Mouse (Mus musculus): ENCODE results near the gene Tprgl. TPM values are rescaled to one million over a fixed set of nuclear protein-coding genes. Genes with fewer than 3 reads are reported as not detected.

Tprgl gene
- polyA plus RNA-seq, 1 experiment from 2014 or later, result 223 TPM

DNA sequence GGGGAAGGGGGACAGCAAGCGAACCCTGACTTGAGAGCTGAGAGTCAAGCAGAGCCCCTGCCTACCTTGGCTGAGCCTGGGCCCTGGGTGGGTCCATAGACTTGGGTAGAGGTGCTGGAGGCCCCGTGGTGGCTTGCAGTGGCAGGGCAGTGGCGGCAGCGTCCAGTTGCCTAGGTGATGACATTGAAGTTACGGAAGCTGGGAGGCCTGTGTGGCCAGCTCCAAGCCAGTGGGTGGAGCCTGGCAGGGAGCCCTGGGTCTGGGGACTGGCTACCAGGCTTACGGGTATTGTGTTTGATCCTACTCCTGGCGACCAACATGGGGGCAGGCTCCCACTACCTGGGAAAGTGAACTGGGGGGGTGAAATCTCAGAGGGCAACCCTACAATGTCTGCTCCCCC is 44.0 kb downstream of the Tprgl start:
- WGBS, result 37% methylated on average over 7 of the region's 7 CpGs
- Histone ChIP-seq H3K9me3 (replicated peaks; ENCODE audit: control insufficient read depth, low read length, poor library complexity, severe bottlenecking) (no peaks in the 10 kb centered on the region), H3K4me1 (ENCODE audit: control insufficient read depth, insufficient read depth, low read length) (no peaks in the 10 kb centered on the region), H3K9ac (ENCODE audit: low read depth, low read length) (no peak overlapping the region), H3K4me3 (ENCODE audit: low read depth, low read length) (no peak overlapping the region), H3K36me3 (ENCODE audit: control insufficient read depth, insufficient read depth, low read length) (no peaks in the 10 kb centered on the region), H3K27ac (ENCODE audit: low read length) (no peak overlapping the region), H3K4me2 (ENCODE audit: low read length) (no peak overlapping the region), H3K27me3 (ENCODE audit: control insufficient read depth, insufficient read depth, low read depth, low read length) (no peaks in the 10 kb centered on the region)
- no peak for ATAC-seq

DNA sequence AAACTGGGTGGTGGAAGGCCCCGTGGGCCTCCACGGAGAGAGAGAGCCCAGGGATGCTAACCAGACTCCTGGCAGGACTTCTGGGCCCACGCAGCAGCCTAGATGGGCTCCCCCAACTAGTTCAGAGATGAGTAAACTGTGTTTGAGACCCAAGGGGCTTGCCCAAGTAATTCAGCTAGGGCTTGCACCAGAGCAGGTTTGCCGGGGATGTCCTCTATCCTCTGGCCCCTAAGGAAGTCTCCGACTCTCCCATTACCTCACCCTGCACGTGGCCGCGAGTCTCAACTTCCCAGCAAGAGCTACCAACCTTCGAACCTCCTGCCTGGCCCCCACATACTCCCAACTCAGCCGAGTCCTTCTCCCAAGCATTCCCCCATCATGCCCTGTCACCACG is 50.6 kb downstream of the Tprgl start:
- 84% methylated on average over 11 of the region's 11 CpGs for whole genome bisulfite sequencing

DNA sequence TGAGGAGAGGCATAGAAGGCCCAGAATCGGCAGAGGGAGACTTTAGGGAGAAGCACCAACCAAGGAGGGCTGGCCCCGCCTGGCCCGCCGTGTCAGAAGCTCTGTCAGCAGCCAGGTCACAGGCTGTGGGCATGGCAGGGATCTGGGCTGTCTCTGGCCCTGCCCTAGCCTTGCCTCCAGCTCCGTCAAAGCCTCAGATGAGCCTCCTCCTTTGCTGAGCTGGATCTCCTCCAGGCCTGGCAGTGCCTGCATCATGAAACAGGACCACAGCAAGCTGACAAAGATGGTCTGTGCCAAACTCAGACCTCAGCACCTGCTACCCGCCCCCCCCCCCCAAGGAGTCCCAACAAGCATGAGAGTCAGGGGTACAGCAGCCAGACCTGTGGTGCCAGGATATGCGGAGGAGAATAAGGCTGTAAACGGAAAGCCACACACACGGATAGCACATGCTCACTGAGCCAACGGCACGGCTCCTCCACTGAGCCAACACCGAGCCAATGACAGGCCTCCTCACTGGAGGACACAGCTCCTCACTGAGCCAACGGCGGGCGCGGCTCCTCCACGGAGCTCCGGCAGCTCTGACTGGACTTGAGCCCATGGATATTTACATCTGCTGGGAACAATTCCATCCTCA is 51.1 kb downstream of the Tprgl start:
- H3K4me2 ChIP-seq (ENCODE audit: low read length), result no peak overlapping the region

More for the DNA sequence above, 50.6 kb downstream of the Tprgl start:
- Histone ChIP-seq H3K36me3 (ENCODE audit: control insufficient read depth, insufficient read depth, low read length) (no peaks in the 10 kb centered on the region), H3K9me3 (replicated peaks; ENCODE audit: control insufficient read depth, low read length, poor library complexity, severe bottlenecking) (no peaks in the 10 kb centered on the region), H3K4me2 (ENCODE audit: low read length) (no peak overlapping the region), H3K4me3 (ENCODE audit: low read depth, low read length) (no peak overlapping the region), H3K9ac (ENCODE audit: low read depth, low read length) (no peak overlapping the region), H3K27ac (ENCODE audit: low read length) (no peak overlapping the region), H3K4me1 (ENCODE audit: control insufficient read depth, insufficient read depth, low read length) (no peaks in the 10 kb centered on the region), H3K27me3 (ENCODE audit: control insufficient read depth, insufficient read depth, low read depth, low read length) (no peaks in the 10 kb centered on the region; the same call in 1 of the 2 replicates)
- no peak for ATAC-seq

More for the DNA sequence above, 51.1 kb downstream of the Tprgl start:
- Histone ChIP-seq H3K9ac (ENCODE audit: low read depth, low read length) (no peak overlapping the region), H3K36me3 (ENCODE audit: control insufficient read depth, insufficient read depth, low read length) (no peaks in the 10 kb centered on the region), H3K27me3 (ENCODE audit: control insufficient read depth, insufficient read depth, low read depth, low read length) (no peaks in the 10 kb centered on the region; the same call in 1 of the 2 replicates), H3K4me3 (ENCODE audit: low read depth, low read length) (no peak overlapping the region), H3K4me1 (ENCODE audit: control insufficient read depth, insufficient read depth, low read length) (no peaks in the 10 kb centered on the region), H3K27ac (ENCODE audit: low read length) (no peak overlapping the region), H3K9me3 (replicated peaks; ENCODE audit: control insufficient read depth, low read length, poor library complexity, severe bottlenecking) (no peaks in the 10 kb centered on the region)
- no peak for ATAC-seq
- 63% methylated on average over 18 of the region's 18 CpGs for WGBS

Other genes with a start within 250 kb of the Tprgl start
- 55.5 and 56.8 TPM in 2 replicates for gene A430005L14Rik, start 203.4 kb downstream of the Tprgl start, polyA plus RNA-seq (2015; fragmentation: Nextera tagmentation; extraction: Ambion mirVana)
- gene Dffb, start 185.5 kb downstream of the Tprgl start, polyA plus RNA-seq (2015; fragmentation: Nextera tagmentation; extraction: Ambion mirVana), result 10.3 and 11.5 TPM in 2 replicates
- 16.9 and 17.6 TPM in 2 replicates for gene Cep104, start 185.5 kb downstream of the Tprgl start, polyA plus RNA-seq (2015; fragmentation: Nextera tagmentation; extraction: Ambion mirVana)
- 12.9 and 17.3 TPM in 2 replicates for gene Lrrc47, start 148.9 kb downstream of the Tprgl start, polyA plus RNA-seq (2015; fragmentation: Nextera tagmentation; extraction: Ambion mirVana)
- 7.1 and 9.7 TPM in 2 replicates for gene Smim1, start 134.4 kb downstream of the Tprgl start, polyA plus RNA-seq (2015; fragmentation: Nextera tagmentation; extraction: Ambion mirVana)
- not detected in 2 replicates for gene Ccdc27, start 118.0 kb downstream of the Tprgl start, polyA plus RNA-seq (2015; fragmentation: Nextera tagmentation; extraction: Ambion mirVana)
- gene Trp73, start 20.5 kb downstream of the Tprgl start, polyA plus RNA-seq (2015; fragmentation: Nextera tagmentation; extraction: Ambion mirVana), result 0.90 and 1.1 TPM in 2 replicates
- gene Wrap73, start 18.3 kb downstream of the Tprgl start, polyA plus RNA-seq (2015; fragmentation: Nextera tagmentation; extraction: Ambion mirVana), result 43.5 and 45.6 TPM in 2 replicates
- 9.3 and 10.6 TPM in 2 replicates for gene Megf6, start 10.1 kb upstream of the Tprgl start, polyA plus RNA-seq (2015; fragmentation: Nextera tagmentation; extraction: Ambion mirVana)
- 1.1 and 1.6 TPM in 2 replicates for gene Arhgef16, start 141.0 kb upstream of the Tprgl start, polyA plus RNA-seq (2015; fragmentation: Nextera tagmentation; extraction: Ambion mirVana)
- gene B230104I21Rik, start 175.5 kb upstream of the Tprgl start, polyA plus RNA-seq (2015; fragmentation: Nextera tagmentation; extraction: Ambion mirVana), result 0.25 TPM in 1 of 2 replicates, not detected in the other

Measured in midbrain, embryonic 16.5 days (tissue).